Mouse (Mus musculus) layer of hippocampus, adult 9-10 months (tissue): ENCODE results near the gene Cfhr2.
"Not testable (repeated sequence)": the region's sequence is repeated elsewhere in the genome, so short reads cannot be mapped to it uniquely, and the experiment has no call there.

Experiments used
- DNase-seq: peaks from one replicate; pipeline ENCODE4 v3.0.0; 2022; ENCODE audit warnings: low spot score

The Cfhr2 gene

GRCm38 (mm10) chr1:139858548-139858947, at the start of gene Cfhr2:
Gene Cfhr2 (minus strand): TSS chr1:139858702.
- DNase-seq, result no peak

DNA sequence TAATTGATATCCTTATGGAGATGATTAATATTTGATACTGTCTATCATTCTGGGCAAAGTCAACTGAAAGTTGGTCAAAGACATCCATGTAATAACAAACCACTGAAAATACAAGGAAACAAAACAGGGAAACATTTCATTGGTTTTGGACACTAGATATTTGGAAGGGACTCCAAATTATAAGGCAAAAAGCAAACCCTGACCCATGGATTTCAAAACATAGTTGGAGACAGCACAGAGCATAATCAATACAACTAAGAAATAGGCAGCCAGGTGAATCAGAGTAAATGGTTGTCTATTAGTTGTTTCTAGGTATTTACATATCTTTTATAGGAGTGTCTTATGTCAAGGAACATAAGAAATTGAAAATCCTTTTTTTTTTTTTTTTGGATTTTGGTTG, 5.2 kb upstream of the Cfhr2 start:
- no peak for DNase-seq

DNA sequence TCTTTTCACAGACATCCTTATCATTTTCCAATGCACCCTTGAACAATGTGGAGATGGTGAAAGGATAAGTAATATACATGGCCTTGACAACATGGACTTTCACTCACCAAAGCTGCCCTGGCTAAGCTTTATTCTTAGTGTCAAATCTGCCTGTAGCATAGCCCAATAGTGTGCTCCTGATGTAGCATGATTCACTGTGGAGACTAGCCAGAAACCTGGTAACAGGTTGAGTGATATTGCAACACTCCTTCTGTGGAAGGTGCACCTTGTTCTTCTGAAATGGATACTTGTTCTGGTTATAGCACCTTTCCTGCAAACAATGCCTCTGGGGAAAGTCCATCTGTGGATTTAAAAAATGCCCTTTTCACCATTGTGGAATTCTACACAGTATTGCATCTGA, 1.7 kb upstream of the Cfhr2 start:
- no peak for DNase-seq

DNA sequence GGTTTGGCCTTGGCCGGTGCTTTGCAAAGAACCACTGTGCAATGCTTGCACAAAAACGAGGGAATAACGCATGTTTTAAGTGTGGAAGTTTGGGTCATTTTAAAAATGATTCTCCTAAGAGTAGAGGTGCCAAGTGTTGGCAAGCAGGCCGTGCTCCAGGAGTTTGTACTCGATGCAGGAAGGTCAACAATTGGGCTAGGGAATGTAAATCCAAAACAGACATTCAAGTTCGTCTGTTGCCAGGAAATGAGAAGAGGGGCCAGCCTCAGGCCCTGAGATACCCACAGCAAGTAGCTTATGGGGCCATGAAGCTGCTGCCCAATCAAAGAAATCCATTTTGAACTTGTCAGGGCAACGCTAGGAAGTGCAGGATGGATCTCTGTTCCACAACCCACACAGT, 18.8 kb downstream of the Cfhr2 start:
- DNase-seq, result no peak

DNA sequence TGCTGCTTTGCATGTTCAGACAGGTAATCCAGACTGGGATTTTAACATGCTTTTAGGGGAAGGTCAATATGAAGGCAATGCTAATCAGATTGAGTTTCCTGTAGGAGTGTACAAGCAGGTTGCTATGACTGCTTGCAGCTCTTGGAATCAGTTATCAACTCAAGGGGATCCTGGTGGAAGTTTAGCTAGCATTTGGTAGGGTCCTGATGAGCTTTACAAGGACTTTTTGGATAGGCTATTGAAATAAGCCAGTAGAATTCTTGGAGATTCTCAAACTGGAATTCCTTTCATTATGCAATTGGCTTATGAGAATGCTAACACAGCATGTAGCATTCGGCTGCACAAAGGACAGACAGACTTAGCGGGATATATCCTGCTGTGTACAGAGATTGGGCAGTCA, 19.2 kb downstream of the Cfhr2 start:
- DNase-seq, result no peak

DNA sequence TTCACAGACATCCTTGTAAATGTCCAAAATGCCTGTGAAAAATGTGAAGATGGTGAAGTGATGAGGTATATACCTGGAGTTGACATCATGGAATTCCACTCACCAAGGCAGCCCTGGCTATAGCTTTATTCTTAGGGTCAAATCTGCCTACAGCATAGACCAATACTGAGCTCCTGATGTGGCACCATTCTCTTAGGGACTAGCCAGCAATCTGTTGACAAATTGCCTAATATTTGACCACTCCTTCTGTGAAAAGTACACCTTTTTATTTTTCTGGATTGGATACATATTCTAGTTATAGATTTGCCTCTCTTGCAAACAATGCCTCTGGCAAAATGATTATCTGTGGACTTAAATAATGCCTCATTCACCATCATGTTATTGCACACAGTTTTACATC, 49.9 kb downstream of the Cfhr2 start:
- DNase-seq, result no peak

- DNase-seq, result no peak
Observed at GRCm38 (mm10) chr1:139781143-139781542, 77.4 kb downstream of the Cfhr2 start, which contains the start of gene Gm4788. Gene Gm4788 (minus strand): TSS chr1:139781243.

- DNase-seq, result not testable (repeated sequence)
Observed at GRCm38 (mm10) chr1:139769913-139770312, 88.6 kb downstream of the Cfhr2 start.
